Mouse (Mus musculus): ENCODE measurements around the gene Zfp324. TPM values are rescaled to one million over a fixed set of nuclear protein-coding genes. Genes with fewer than 3 reads are reported as not detected.
A peak's percentile ranks its signal among the peaks of the same experiment; 100 is the strongest.
"Not testable (repeated sequence)": the region's sequence is repeated elsewhere in the genome, so short reads cannot be mapped to it uniquely, and the experiment has no call there.

The Zfp324 gene
- total and polyA plus RNA-seq, 2 experiments from 2014 or later: 7.1 to 30.1 TPM

DNA sequence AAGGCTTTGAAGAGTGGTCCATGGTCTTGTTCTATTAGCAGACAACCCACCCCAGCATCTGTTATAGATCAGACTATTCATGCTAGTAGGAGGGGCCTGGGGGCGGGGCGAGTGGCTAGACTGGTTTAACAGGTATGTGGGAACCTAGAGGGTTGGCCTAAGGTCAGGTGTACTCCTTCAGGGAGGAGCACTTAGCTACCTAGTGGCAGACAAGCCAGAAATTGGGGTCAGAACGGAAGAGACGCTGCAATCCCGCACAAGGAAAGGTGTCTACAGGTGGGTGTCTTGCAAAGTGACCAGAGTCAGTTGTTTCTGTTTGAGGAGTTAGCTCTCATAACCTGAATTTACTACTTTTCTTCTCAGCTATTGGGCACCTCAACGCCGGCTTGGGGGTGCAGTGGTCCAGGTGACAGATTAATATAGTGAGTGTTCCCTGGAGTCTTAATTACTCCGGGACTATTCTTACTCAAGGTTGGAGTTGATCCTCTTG, 38.4 kb upstream of the Zfp324 start, which contains the start of gene Rnf225:
Gene Rnf225 (plus strand): TSS at position 226 of the 490 bp plus-strand sequence.
- Histone ChIP-seq H3K36me3 (ENCODE audit: insufficient read depth, low read length) (peaks cover 32% of the 10 kb centered on the region), H3K27ac (no peak within 1 kb of the TSS), H3K9ac (replicated peaks; ENCODE audit: low read length) (peak within 1 kb of the TSS; percentile 43), H3K4me2 (ENCODE audit: low read depth, low read length) (peak within 1 kb of the TSS; percentile 58), H3K4me1 (ENCODE audit: insufficient read depth, low read length) (peaks cover 12% of the 10 kb centered on the region), H3K4me3 (ENCODE audit: low read length) (peak within 1 kb of the TSS; percentile 31), H3K9me3 (ENCODE audit: low read length) (no peaks in the 10 kb centered on the region), H3K27me3 (ENCODE audit: insufficient read depth, low read length) (no peaks in the 10 kb centered on the region)
- ATAC-seq: no peak
- DNase-seq (ENCODE audit: low spot score): no peak
- 30% methylated on average over 8 of the region's 8 CpGs for WGBS
- no peak for TF ChIP-seq CTCF (IDR thresholded peaks at IDR 0.05; ENCODE audit: low read depth)

DNA sequence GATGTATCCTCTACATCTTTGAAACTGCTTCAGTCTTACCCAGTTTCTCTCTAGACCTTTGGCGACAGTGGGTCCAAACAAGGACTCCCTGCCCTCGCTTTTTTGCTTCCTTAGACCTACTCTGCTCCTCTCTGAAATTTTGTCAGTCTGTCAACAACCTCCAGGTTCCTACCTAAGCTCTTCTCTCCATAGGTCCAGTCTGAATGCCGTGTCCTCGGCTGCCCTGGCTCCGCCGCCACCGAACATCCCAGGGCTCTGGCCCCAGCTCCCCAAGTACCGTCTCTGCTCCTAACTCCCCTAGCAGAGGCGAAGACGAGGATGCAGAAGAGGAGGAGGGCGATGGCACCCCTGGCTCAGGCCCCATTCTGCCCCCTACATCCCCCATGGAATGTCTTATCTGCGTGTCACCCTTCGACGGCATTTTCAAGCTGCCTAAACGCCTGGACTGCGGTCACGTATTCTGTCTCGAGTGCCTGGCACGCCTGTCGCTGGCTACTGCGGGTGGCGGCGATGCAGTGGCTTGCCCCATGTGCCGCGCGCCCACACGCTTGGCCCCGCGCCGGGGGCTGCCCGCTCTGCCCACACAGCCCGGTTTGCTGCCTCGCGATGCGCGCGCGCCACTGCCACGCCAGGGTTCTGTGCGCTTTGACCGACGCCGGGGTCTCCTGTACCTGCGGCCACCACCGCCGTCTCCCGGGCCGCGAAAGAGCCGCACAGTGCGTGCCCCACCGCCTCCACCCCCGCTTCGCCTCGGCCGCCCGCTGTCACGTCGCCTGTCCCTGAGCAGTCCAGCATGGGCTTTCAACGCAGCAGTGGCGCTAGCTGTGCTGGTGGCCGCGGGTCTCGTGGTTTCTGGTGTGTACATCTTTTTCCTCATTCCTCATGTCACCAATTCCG, 37.7 kb upstream of the Zfp324 start:
- Histone ChIP-seq H3K27me3 (ENCODE audit: insufficient read depth, low read length) (no peaks in the 10 kb centered on the region), H3K9ac (replicated peaks; ENCODE audit: low read length) (peak overlapping the region; percentile 43), H3K36me3 (ENCODE audit: insufficient read depth, low read length) (peaks cover 32% of the 10 kb centered on the region), H3K4me1 (ENCODE audit: insufficient read depth, low read length) (peaks cover 8% of the 10 kb centered on the region), H3K27ac (no peak overlapping the region), H3K9me3 (ENCODE audit: low read length) (no peaks in the 10 kb centered on the region), H3K4me2 (ENCODE audit: low read depth, low read length) (peak overlapping the region; percentile 58), H3K4me3 (ENCODE audit: low read length) (peak overlapping the region; percentile 31)
- DNase-seq (ENCODE audit: low spot score) (peak; percentile 46), ATAC-seq (peak; percentile 60)
- 3% methylated on average over 59 of the region's 65 CpGs for WGBS
- no peak for TF ChIP-seq CTCF (IDR thresholded peaks at IDR 0.05; ENCODE audit: low read depth)

DNA sequence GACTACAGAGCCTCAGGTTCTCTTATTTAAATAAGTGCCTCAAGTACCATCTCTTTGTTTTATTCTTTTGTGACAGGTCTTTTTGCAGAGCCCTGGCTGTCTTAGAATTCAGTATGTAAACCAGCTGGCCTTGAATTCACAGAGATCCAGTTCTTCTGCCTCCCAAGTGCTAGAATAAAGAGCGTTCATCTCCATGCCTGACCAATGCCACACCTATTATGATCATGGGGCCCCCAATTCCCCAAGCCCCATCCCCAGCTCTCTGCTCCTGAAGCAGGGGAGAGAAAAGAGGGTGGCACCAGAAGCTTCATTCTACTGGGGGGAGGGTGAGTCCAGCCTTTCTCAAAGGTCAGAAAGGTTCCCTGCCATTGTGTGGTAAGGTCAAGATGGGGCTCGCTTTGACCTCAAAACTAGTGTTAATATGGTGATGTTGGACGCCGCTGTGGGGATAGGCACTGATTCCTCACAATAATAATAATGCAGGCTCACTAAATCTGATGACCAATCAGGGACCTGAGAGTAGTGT, 32.0 kb upstream of the Zfp324 start:
- 59% methylated on average over 4 of the region's 4 CpGs for WGBS
- ATAC-seq (no peak), DNase-seq (ENCODE audit: low spot score) (no peak)
- H3K4me3 ChIP-seq (ENCODE audit: low read length): no peak overlapping the region
- no peak overlapping the region for H3K27ac ChIP-seq
- H3K9me3 ChIP-seq (ENCODE audit: low read length): no peaks in the 10 kb centered on the region
- no peak overlapping the region for H3K9ac ChIP-seq (replicated peaks; ENCODE audit: low read length)
- no peak overlapping the region for H3K4me2 ChIP-seq (ENCODE audit: low read depth, low read length)
- no peak for TF ChIP-seq CTCF (IDR thresholded peaks at IDR 0.05; ENCODE audit: low read depth)
- no peaks in the 10 kb centered on the region for H3K36me3 ChIP-seq (ENCODE audit: insufficient read depth, low read length)
- no peaks in the 10 kb centered on the region for H3K27me3 ChIP-seq (ENCODE audit: insufficient read depth, low read length)
- H3K4me1 ChIP-seq (ENCODE audit: insufficient read depth, low read length): no peaks in the 10 kb centered on the region

DNA sequence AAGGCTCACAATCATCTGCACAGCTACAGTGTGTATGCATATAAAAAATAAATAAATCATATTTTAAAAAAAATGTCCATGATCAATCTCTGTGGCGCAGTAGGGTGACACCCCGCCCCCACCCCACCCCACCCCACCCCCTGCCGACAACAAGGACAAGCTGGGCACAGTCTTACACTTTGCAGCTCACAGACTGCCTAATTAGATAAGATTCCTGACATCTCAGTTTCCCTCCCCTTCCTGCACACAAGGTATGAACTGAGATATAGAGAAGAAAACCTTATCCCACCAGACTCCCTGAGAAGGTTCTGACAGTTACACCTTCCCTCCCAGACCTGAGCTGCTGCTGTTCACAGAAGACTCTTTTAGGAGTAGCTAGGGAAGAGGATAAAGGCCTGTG, 30.8 kb upstream of the Zfp324 start:
- no peaks in the 10 kb centered on the region for H3K4me1 ChIP-seq (ENCODE audit: insufficient read depth, low read length)
- DNase-seq (ENCODE audit: low spot score): no peak
- H3K4me3 ChIP-seq (ENCODE audit: low read length): no peak overlapping the region
- no peak overlapping the region for H3K9ac ChIP-seq (replicated peaks; ENCODE audit: low read length)
- no peaks in the 10 kb centered on the region for H3K9me3 ChIP-seq (ENCODE audit: low read length)
- no peak overlapping the region for H3K4me2 ChIP-seq (ENCODE audit: low read depth, low read length)
- no peaks in the 10 kb centered on the region for H3K27me3 ChIP-seq (ENCODE audit: insufficient read depth, low read length)
- no peak overlapping the region for H3K27ac ChIP-seq
- ATAC-seq: no peak
- TF ChIP-seq CTCF (IDR thresholded peaks at IDR 0.05; ENCODE audit: low read depth): no peak
- WGBS: 88% methylated on average over 3 of the region's 3 CpGs
- no peaks in the 10 kb centered on the region for H3K36me3 ChIP-seq (ENCODE audit: insufficient read depth, low read length)

DNA sequence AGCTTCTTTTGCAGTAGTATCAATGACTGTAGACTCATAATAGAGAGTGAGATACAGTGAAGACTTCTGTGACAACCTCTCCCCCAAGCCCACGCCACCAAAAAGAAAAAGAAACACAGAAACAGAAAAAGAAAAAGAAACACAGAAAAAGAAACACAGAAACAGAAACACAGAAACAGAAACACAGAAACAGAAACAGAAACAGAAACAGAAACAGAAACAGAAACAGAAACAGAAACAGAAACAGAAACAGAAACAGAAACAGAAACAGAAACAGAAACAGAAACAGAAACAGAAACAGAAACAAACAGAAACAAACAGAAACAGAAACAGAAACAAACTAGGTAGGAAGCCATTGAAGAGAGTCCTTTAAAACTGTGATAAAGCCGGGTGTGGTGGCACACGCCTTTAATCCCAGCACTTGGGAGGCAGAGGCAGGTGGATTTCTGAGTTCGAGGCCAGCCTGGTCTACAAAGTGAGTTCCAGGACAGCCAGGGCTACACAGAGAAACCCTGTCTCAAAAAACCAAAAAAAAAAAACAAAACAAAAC, 28.3 kb upstream of the Zfp324 start:
- ATAC-seq; H3K36me3 ChIP-seq (ENCODE audit: insufficient read depth, low read length); H3K4me2 ChIP-seq (ENCODE audit: low read depth, low read length); H3K27ac ChIP-seq; H3K9ac ChIP-seq (replicated peaks; ENCODE audit: low read length); DNase-seq (ENCODE audit: low spot score); H3K9me3 ChIP-seq (ENCODE audit: low read length); H3K4me1 ChIP-seq (ENCODE audit: insufficient read depth, low read length); H3K4me3 ChIP-seq (ENCODE audit: low read length); H3K27me3 ChIP-seq (ENCODE audit: insufficient read depth, low read length): not testable (repeated sequence)
- WGBS: 94% methylated on average over 4 of the region's 4 CpGs

DNA sequence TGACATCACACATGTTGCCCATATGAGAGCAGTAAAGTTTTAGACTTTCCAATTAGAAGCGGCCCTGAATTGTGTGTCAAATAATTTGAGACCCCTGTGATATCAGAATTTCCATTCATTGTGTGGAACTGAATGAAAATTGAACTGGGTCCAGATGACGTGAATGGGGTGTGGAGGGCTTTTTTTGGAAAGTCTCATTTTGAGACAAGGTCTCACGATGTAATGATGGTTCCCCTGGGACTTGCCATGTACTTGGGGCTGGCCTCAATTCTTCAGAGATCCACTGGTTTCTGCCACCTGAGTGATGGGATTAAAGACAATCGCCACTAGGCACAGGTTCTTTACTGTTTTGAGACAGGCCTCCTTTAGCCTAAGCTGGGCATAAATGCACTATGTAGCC, 25.0 kb upstream of the Zfp324 start:
- H3K27me3 ChIP-seq (ENCODE audit: insufficient read depth, low read length): no peaks in the 10 kb centered on the region
- no peak overlapping the region for H3K9ac ChIP-seq (replicated peaks; ENCODE audit: low read length)
- H3K4me3 ChIP-seq (ENCODE audit: low read length): no peak overlapping the region
- 86% methylated on average over 4 of the region's 4 CpGs for WGBS
- no peaks in the 10 kb centered on the region for H3K36me3 ChIP-seq (ENCODE audit: insufficient read depth, low read length)
- no peaks in the 10 kb centered on the region for H3K4me1 ChIP-seq (ENCODE audit: insufficient read depth, low read length)
- H3K27ac ChIP-seq: no peak overlapping the region
- DNase-seq (ENCODE audit: low spot score) (no peak), ATAC-seq (no peak)
- no peaks in the 10 kb centered on the region for H3K9me3 ChIP-seq (ENCODE audit: low read length)
- no peak overlapping the region for H3K4me2 ChIP-seq (ENCODE audit: low read depth, low read length)
- no peak for TF ChIP-seq CTCF (IDR thresholded peaks at IDR 0.05; ENCODE audit: low read depth)

Measured in hindbrain, postnatal 0 days (tissue).